ENCODE assay signal across 22 mouse cellular contexts in genomic region chr13:25451917-25452316, GRCm38 (mm10).
A peak's percentile ranks its signal among the peaks of the same experiment; 100 is the strongest.
DNase-seq lines count a peak whose midpoint lies in the region; ATAC-seq lines count a peak whose summit lies in the region.
"Had no signal": no experiment of that assay in that cellular context is flagged by ENCODE, and none has a peak within 500 bp of the region (broad histone marks: within the 10 kb centered on the region; RNA-seq: fewer than 3 reads in every experiment).

No protein-coding gene starts in this region.

- ATAC-seq in forebrain, embryonic 13.5 days: peak; percentile 52; the same call in 1 of the 2 replicates
- ATAC-seq in hindbrain, embryonic 13.5 days (ENCODE audit: low FRiP score): 0 out of 2 replicates have a peak, but pooled peaks have one; percentile 29
- ATAC-seq in midbrain, embryonic 12.5 days (ENCODE audit: low FRiP score, low read depth): 0 out of 2 replicates have a peak, but pooled peaks have one; percentile 34
- ATAC-seq in neural tube, embryonic 13.5 days (ENCODE audit: low read depth): no peak
- ATAC-seq: CD4-positive, CD25-positive, alpha-beta regulatory T cell, adult 4 months; inflammation-experienced regulatory T-cells, adult 6 months; Patski had no signal

- H3K4me2 ChIP-seq in forebrain, embryonic 13.5 days: no peak overlapping the region
- no peak overlapping the region for H3K4me2 ChIP-seq in hindbrain, embryonic 13.5 days
- H3K4me2 ChIP-seq in midbrain, embryonic 12.5 days (replicated peaks): peak overlapping the region; percentile 33
- H3K4me2 ChIP-seq in neural tube, embryonic 13.5 days: peak overlapping the region; percentile 34
- H3K4me2 ChIP-seq: heart, embryonic 11.5 days; liver, embryonic 11.5 days had no signal

- 65% methylated on average over 9 of the region's 9 CpGs for WGBS in forebrain, embryonic 13.5 days
- WGBS in forebrain, embryonic 10.5 days: 72% methylated on average over 9 of the region's 9 CpGs
- 61% methylated on average over 9 of the region's 9 CpGs for WGBS in hindbrain, embryonic 13.5 days
- WGBS in midbrain, embryonic 12.5 days: 66% methylated on average over 9 of the region's 9 CpGs
- 59% methylated on average over 9 of the region's 9 CpGs for WGBS in neural tube, embryonic 13.5 days

- peak overlapping the region; percentile 62; the same call in 1 of the 2 replicates for H3K27ac ChIP-seq in forebrain, embryonic 13.5 days
- H3K27ac ChIP-seq in forebrain, embryonic 10.5 days: no peak overlapping the region
- peak overlapping the region; percentile 88 for H3K27ac ChIP-seq in hindbrain, embryonic 13.5 days
- peak overlapping the region; percentile 76 for H3K27ac ChIP-seq in midbrain, embryonic 12.5 days (replicated peaks)
- H3K27ac ChIP-seq in neural tube, embryonic 13.5 days (replicated peaks): peak overlapping the region; percentile 86
- H3K27ac ChIP-seq: embryonic facial prominence, embryonic 13.5 days; macrophage; stomach, postnatal 0 days had no signal

- DNase-seq in forebrain, embryonic 10.5 days (ENCODE audit: extremely low spot score, low spot score): no peak
- no peak for DNase-seq in cerebellum, postnatal 4 days (ENCODE audit: low spot score in 2 of 2)
- DNase-seq in heart, postnatal 25 days (ENCODE audit: low spot score): no peak
- DNase-seq in cerebellum, postnatal 14 days: no peak
- DNase-seq: adrenal gland, postnatal 10 days; cerebellum, adult 9-11 months; heart, postnatal 10 days; kidney, adult 2 months; kidney, postnatal 25 days; lung, adult 2 months had no signal

- H3K9me3 ChIP-seq in forebrain, embryonic 13.5 days (replicated peaks): no peaks in the 10 kb centered on the region
- no peaks in the 10 kb centered on the region for H3K9me3 ChIP-seq in forebrain, embryonic 10.5 days
- H3K9me3 ChIP-seq in hindbrain, embryonic 13.5 days: no peaks in the 10 kb centered on the region
- no peaks in the 10 kb centered on the region for H3K9me3 ChIP-seq in midbrain, embryonic 12.5 days
- no peaks in the 10 kb centered on the region for H3K9me3 ChIP-seq in neural tube, embryonic 13.5 days
- H3K9me3 ChIP-seq: embryonic facial prominence, embryonic 13.5 days had no signal

- H3K4me3 ChIP-seq in forebrain, embryonic 13.5 days: no peak overlapping the region
- H3K4me3 ChIP-seq in forebrain, embryonic 10.5 days: no peak overlapping the region
- no peak overlapping the region for H3K4me3 ChIP-seq in hindbrain, embryonic 13.5 days
- no peak overlapping the region for H3K4me3 ChIP-seq in midbrain, embryonic 12.5 days
- no peak overlapping the region for H3K4me3 ChIP-seq in neural tube, embryonic 13.5 days
- H3K4me3 ChIP-seq: embryonic facial prominence, embryonic 13.5 days had no signal

- intact Hi-C loops in heart, postnatal 25 days (cut with DNase I): no loop called here

- H3K36me3 ChIP-seq in forebrain, embryonic 13.5 days (ENCODE audit: poor library complexity, severe bottlenecking): no peaks in the 10 kb centered on the region
- no peaks in the 10 kb centered on the region for H3K36me3 ChIP-seq in forebrain, embryonic 10.5 days (replicated peaks)
- H3K36me3 ChIP-seq in hindbrain, embryonic 13.5 days: no peaks in the 10 kb centered on the region
- no peaks in the 10 kb centered on the region for H3K36me3 ChIP-seq in midbrain, embryonic 12.5 days
- H3K36me3 ChIP-seq in neural tube, embryonic 13.5 days: no peaks in the 10 kb centered on the region
- H3K36me3 ChIP-seq: embryonic facial prominence, embryonic 13.5 days had no signal

- H3K9ac ChIP-seq in forebrain, embryonic 13.5 days: peak overlapping the region; percentile 38; the same call in 1 of the 2 replicates
- H3K9ac ChIP-seq in hindbrain, embryonic 13.5 days: peak overlapping the region; percentile 63
- H3K9ac ChIP-seq in midbrain, embryonic 12.5 days (replicated peaks): peak overlapping the region; percentile 44; the same call in 1 of the 2 replicates
- H3K9ac ChIP-seq in neural tube, embryonic 13.5 days: peak overlapping the region; percentile 63
- H3K9ac ChIP-seq: embryonic facial prominence, embryonic 13.5 days had no signal

- peaks cover 5% of the 10 kb centered on the region; the same call in 1 of the 2 replicates for H3K4me1 ChIP-seq in forebrain, embryonic 13.5 days
- H3K4me1 ChIP-seq in forebrain, embryonic 10.5 days: peaks cover 18% of the 10 kb centered on the region
- H3K4me1 ChIP-seq in hindbrain, embryonic 13.5 days (replicated peaks): peaks cover 16% of the 10 kb centered on the region
- peaks cover 8% of the 10 kb centered on the region for H3K4me1 ChIP-seq in midbrain, embryonic 12.5 days
- peaks cover 20% of the 10 kb centered on the region for H3K4me1 ChIP-seq in neural tube, embryonic 13.5 days (replicated peaks)
- H3K4me1 ChIP-seq: embryonic facial prominence, embryonic 13.5 days had no signal

- no peaks in the 10 kb centered on the region for H3K27me3 ChIP-seq in forebrain, embryonic 13.5 days
- H3K27me3 ChIP-seq in forebrain, embryonic 10.5 days (ENCODE audit: poor library complexity, severe bottlenecking): no peaks in the 10 kb centered on the region; the same call in 1 of the 2 replicates
- no peaks in the 10 kb centered on the region for H3K27me3 ChIP-seq in hindbrain, embryonic 13.5 days
- H3K27me3 ChIP-seq in midbrain, embryonic 12.5 days: no peaks in the 10 kb centered on the region
- no peaks in the 10 kb centered on the region for H3K27me3 ChIP-seq in neural tube, embryonic 13.5 days
- H3K27me3 ChIP-seq: embryonic facial prominence, embryonic 13.5 days; Patski had no signal

Comparison
In these comparisons a context has a peak if more than half of its experiments do, and no peak if none do; other contexts are left out.
1. H3K4me2 ChIP-seq: peak in midbrain, embryonic 12.5 days (single experiment) and neural tube, embryonic 13.5 days (single experiment); none in forebrain, embryonic 13.5 days (single experiment) and hindbrain, embryonic 13.5 days (single experiment).
2. Peak in every context shown above with its lines, with median percentiles within 50 percentile points of each other: H3K9ac ChIP-seq.